Mouse (Mus musculus) forebrain, embryonic 11.5 days (tissue): ENCODE measurements around the gene Rec114. TPM values are rescaled to one million over a fixed set of nuclear protein-coding genes. Genes with fewer than 3 reads are reported as not detected.

Source experiments
- ATAC-seq: fragments of 200-750 bp; cut with Nextera tagmentation; replicated peaks from 2 replicates; pipeline ENCODE4 v1.8.0; 2017; ENCODE audit warnings: moderate TSS enrichment; ENCODE audit not compliant: low FRiP score
- DNase-seq: peaks from one replicate; pipeline ENCODE4 v3.0.0-alpha.2; 2017; ENCODE audit warnings: low spot score
- H3K27ac ChIP-seq: fragments of 300-500 bp; sonication (generic); 2 replicates; pipeline ENCODE4 v1.5.1; 2014; ENCODE audit warnings: low read depth, low read length
- H3K27me3 ChIP-seq: fragments of 300-500 bp; sonication (generic); 2 replicates; pipeline ENCODE4 v1.6.1; 2014; ENCODE audit warnings: mild to moderate bottlenecking, low read length, mixed read lengths; ENCODE audit not compliant: control insufficient read depth, insufficient read depth
- H3K36me3 ChIP-seq: fragments of 300-500 bp; sonication (generic); 2 replicates; pipeline ENCODE4 v1.6.1; 2014; ENCODE audit warnings: mild to moderate bottlenecking, low read length, moderate library complexity, mixed read lengths; ENCODE audit not compliant: control insufficient read depth, insufficient read depth
- H3K4me1 ChIP-seq: fragments of 300-500 bp; sonication (generic); replicated peaks from 2 replicates; pipeline ENCODE4 v1.6.1; 2014; ENCODE audit warnings: low read length, mixed read lengths; ENCODE audit not compliant: control insufficient read depth, insufficient read depth
- H3K4me2 ChIP-seq: fragments of 300-500 bp; sonication (generic); 2 replicates; pipeline ENCODE4 v1.6.1; 2014; ENCODE audit warnings: low read depth, mild to moderate bottlenecking, low read length, moderate library complexity, mixed read lengths; ENCODE audit not compliant: severe bottlenecking
- H3K4me3 ChIP-seq: fragments of 300-500 bp; sonication (generic); 2 replicates; pipeline ENCODE4 v1.5.1; 2014; ENCODE audit warnings: low read depth, low read length
- H3K9ac ChIP-seq: fragments of 300-500 bp; sonication (generic); 2 replicates; pipeline ENCODE4 v1.6.1; 2014; ENCODE audit warnings: low read length
- H3K9me3 ChIP-seq: fragments of 300-500 bp; sonication (generic); 2 replicates; pipeline ENCODE4 v1.6.1; 2016; ENCODE audit warnings: low read length, mixed read lengths; ENCODE audit not compliant: control insufficient read depth
- WGBS: fragments of 180-500 bp; shearing (Covaris S2); extraction: QIAGEN DNeasy Blood & Tissue Kit; methylation state at CpG from one replicate; pipeline ENCODE4 v1.1.7; 2014; 5-methylcytosine and 5-hydroxymethylcytosine counted together
- polyA plus RNA-seq: library from polyadenylated mRNA; unstranded; fragments of >200 nt; fragmentation: Nextera tagmentation; extraction: Ambion mirVana; gene quantifications from 2 replicates; pipeline ENCODE4 v1.2.1, GENCODE M21; 2014

The Rec114 gene
- polyA plus RNA-seq, 1 experiment from 2014 or later, result 2.0 TPM

DNA sequence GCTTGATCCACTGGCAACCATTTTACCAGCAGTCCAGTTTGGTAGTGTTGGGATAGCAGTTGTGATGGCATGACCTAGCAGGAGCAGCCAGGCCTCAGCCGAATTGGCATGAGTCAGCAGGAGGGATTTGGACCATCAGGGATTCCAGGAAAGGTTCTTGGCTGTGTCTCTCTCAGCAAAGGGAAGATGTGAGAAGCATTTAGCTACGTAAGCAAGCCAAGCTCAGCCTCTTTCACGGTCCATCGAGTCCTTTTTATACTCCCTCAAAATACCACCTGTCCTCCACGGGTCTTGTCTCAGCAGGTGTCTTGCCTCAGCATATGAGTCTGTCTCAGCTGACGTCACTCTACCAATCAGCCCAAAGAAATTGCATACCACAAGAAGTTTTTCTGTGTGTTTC lies 60.4 kb downstream of the Rec114 start:
- DNase-seq, result no peak
- Histone ChIP-seq H3K4me2 (no peak overlapping the region), H3K4me3 (no peak overlapping the region), H3K9ac (no peak overlapping the region), H3K36me3 (no peaks in the 10 kb centered on the region), H3K9me3 (no peaks in the 10 kb centered on the region), H3K4me1 (no peaks in the 10 kb centered on the region), H3K27ac (no peak overlapping the region), H3K27me3 (no peaks in the 10 kb centered on the region)
- WGBS, result 43% methylated on average over 6 of the region's 6 CpGs
- no peak for ATAC-seq

DNA sequence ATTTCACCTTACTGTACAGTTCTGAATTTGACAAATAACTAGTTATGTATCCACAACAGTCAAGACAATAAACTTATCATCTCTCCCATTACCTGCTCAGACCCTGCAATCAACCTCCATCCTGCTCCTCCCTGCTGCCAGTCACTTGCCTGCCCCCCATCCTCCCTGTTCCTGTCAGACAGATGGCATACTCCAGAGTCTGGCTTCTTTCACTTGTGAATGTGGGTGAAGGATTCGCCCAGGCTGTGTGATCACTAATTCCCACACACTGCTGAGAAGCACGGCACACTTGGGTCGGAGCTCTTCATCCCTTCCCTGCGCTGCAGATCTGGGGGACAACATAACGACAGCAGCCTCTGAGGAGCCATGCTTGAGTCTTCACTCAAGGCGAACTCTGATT lies 61.7 kb downstream of the Rec114 start:
- no peaks in the 10 kb centered on the region for H3K27me3 ChIP-seq
- no peaks in the 10 kb centered on the region for H3K9me3 ChIP-seq
- H3K27ac ChIP-seq, result no peak overlapping the region
- H3K36me3 ChIP-seq, result no peaks in the 10 kb centered on the region
- H3K4me1 ChIP-seq, result no peaks in the 10 kb centered on the region
- DNase-seq, result no peak
- 79% methylated on average over 6 of the region's 6 CpGs for WGBS
- no peak for ATAC-seq
- H3K4me2 ChIP-seq, result no peak overlapping the region
- no peak overlapping the region for H3K9ac ChIP-seq
- no peak overlapping the region for H3K4me3 ChIP-seq

DNA sequence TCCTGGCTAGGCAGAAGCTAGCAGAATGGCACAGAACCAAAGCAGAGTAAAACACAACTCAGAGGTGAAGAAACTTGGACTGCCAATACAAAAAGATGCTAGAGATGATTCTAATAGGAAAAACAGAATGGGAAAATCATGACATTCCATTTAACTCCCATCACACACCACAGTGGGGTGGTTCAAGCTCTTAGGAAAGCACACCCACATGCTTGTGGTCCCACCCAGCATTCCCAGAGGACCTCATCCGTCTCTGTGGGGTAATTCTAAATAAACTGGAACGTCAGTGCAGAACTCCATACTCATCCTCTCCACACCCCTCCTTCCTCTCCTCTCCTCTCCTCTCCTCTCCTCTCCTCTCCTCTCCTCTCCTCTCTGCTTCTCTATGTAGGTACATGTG lies 62.4 kb downstream of the Rec114 start:
- Histone ChIP-seq H3K27me3 (no peaks in the 10 kb centered on the region), H3K27ac (no peak overlapping the region), H3K4me1 (no peaks in the 10 kb centered on the region), H3K4me2 (no peak overlapping the region), H3K36me3 (no peaks in the 10 kb centered on the region), H3K9ac (no peak overlapping the region), H3K9me3 (no peaks in the 10 kb centered on the region), H3K4me3 (no peak overlapping the region)
- DNase-seq (no peak), ATAC-seq (no peak)
- WGBS, result 80% methylated on average over 2 of the region's 2 CpGs

DNA sequence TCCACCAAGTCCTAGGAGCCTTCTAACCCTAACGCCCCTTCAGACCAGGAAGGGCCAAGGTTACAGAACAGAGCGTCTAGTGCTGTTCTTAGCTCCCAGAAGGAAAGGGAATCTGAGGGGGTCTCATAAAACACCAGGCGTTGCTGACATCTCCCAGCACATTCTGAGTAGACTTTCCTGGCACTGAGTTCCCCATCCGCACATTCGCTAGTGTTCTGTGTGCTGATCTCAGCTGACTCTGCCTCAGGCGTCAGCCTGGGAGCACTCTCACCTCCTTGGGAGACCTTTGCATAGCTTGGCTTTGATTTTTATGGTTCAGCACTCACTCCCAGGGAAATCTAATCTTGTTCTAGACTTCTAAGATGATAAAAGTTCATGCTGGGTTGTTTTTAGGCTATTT lies 68.4 kb downstream of the Rec114 start:
- ATAC-seq, result no peak
- H3K4me1 ChIP-seq, result no peaks in the 10 kb centered on the region
- 76% methylated on average over 6 of the region's 6 CpGs for WGBS
- no peaks in the 10 kb centered on the region for H3K9me3 ChIP-seq
- no peak overlapping the region for H3K4me3 ChIP-seq
- H3K27ac ChIP-seq, result no peak overlapping the region
- H3K36me3 ChIP-seq, result no peaks in the 10 kb centered on the region
- H3K4me2 ChIP-seq, result no peak overlapping the region
- no peak for DNase-seq
- no peaks in the 10 kb centered on the region for H3K27me3 ChIP-seq
- H3K9ac ChIP-seq, result no peak overlapping the region

DNA sequence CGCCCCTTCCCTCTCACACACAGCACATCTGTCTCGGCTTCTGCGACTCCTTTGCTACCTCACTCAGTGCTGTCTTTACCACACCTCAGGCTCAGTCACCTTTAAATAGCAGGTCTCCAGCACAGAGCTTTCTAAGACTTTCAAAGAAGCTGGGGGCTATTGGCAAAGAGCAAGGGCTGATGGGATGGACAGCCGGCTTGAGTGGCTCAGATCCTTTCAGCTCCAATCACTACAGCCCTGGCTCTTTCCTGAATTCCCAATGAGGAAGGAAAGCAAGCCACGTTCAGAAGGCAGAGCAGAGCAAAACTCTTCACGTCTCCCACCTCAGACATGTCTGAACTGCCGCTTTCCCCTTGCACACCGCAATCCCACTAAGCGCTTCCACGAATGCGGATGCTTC lies 69.0 kb downstream of the Rec114 start:
- Histone ChIP-seq H3K4me3 (no peak overlapping the region), H3K27me3 (no peaks in the 10 kb centered on the region), H3K4me2 (no peak overlapping the region), H3K27ac (no peak overlapping the region), H3K9me3 (no peaks in the 10 kb centered on the region), H3K36me3 (no peaks in the 10 kb centered on the region), H3K9ac (no peak overlapping the region), H3K4me1 (no peaks in the 10 kb centered on the region)
- 79% methylated on average over 11 of the region's 11 CpGs for WGBS
- ATAC-seq (no peak), DNase-seq (no peak)

DNA sequence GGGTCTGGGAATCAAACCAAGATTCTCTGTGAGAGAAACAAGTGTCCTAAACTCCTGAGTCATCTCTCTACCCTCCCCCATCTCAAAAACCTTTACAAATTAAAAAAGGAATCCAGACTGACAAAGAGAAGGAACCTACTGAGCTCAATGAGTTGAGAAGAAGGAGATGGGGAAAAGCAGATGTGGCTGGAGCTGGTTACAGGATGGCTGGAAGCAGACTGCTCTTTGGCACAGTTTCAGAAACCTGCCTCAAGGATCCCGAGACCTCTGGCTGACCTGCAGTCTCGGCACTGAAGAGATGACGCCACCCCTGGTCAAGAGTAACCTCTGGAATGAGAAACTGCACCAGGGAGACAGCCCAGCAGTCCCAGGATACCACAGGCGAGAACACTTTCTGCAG lies 71.3 kb downstream of the Rec114 start:
- DNase-seq, result no peak
- ATAC-seq, result no peak

DNA sequence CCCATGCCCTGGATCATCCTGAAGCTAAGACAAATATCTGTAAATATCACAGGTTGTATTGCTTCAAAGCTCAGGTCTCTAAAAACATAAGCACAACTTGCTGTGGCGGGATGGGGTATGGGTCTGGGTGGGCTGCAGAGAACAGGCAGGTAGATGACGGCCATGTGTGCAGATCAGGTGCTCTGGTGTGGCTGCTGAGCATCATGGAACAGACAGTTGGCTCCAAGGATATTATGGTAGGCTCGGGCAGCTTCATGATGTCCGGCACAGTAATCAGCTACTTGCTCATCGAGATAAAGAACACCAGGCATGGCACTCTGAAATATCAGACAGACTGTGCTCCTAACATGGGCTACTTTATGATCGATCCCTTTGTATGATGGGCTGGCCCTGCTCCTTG lies 73.9 kb downstream of the Rec114 start:
- DNase-seq, result no peak
- Histone ChIP-seq H3K9me3 (no peaks in the 10 kb centered on the region), H3K36me3 (no peaks in the 10 kb centered on the region), H3K4me3 (no peak overlapping the region), H3K27me3 (no peaks in the 10 kb centered on the region), H3K27ac (no peak overlapping the region), H3K9ac (no peak overlapping the region), H3K4me2 (no peak overlapping the region), H3K4me1 (no peaks in the 10 kb centered on the region)
- 98% methylated on average over 6 of the region's 6 CpGs for WGBS
- ATAC-seq, result no peak

More for the DNA sequence above, 71.3 kb downstream of the Rec114 start:
- H3K9ac ChIP-seq, result no peak overlapping the region
- H3K27me3 ChIP-seq, result no peaks in the 10 kb centered on the region
- no peak overlapping the region for H3K27ac ChIP-seq
- H3K4me2 ChIP-seq, result no peak overlapping the region
- H3K4me3 ChIP-seq, result no peak overlapping the region
- no peaks in the 10 kb centered on the region for H3K36me3 ChIP-seq
- H3K9me3 ChIP-seq, result no peaks in the 10 kb centered on the region
- H3K4me1 ChIP-seq, result no peaks in the 10 kb centered on the region
- 69% methylated on average over 4 of the region's 4 CpGs for WGBS

DNA sequence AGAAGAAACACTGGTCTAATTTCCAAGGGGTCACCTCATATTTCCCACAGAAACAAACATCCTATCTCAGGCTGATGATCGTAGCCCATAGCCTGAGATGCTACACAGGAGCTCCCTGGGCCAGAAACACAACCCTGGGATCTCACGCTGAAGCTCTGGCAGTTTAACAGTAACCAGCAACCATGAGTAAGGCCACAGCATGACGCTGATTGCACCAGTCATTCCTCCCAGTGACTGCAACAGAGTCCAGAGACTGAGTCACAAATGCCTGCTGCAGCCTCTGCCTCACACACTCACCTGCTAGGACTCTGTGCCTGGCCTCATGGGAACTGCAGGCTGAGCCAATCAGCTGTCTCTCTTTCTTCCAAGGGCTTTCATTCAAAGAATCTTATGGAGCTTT lies 74.7 kb downstream of the Rec114 start:
- Histone ChIP-seq H3K36me3 (no peaks in the 10 kb centered on the region), H3K4me2 (no peak overlapping the region), H3K27ac (no peak overlapping the region), H3K27me3 (no peaks in the 10 kb centered on the region), H3K9me3 (no peaks in the 10 kb centered on the region), H3K9ac (no peak overlapping the region), H3K4me3 (no peak overlapping the region), H3K4me1 (no peaks in the 10 kb centered on the region)
- DNase-seq (no peak), ATAC-seq (no peak)
- 70% methylated on average over 3 of the region's 3 CpGs for WGBS

DNA sequence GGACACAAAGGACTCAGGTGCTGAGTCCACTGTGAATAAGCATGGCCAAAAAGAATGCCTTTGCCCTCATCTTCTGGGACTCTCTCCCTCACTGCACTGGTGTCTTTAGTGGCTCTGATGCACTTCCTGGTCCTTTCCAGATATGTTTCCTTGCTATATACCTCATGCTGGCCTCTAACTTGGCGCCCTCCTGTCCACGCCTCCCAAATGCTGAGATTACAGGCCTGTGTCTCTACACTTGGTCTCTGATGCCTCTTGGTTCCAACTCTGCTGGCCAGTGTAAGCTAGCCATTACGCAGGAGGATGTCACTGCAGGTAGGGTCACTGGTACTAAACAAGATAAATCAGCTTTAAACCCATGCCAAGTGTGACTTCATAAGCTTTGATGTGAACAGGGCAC lies 75.6 kb downstream of the Rec114 start:
- Histone ChIP-seq H3K27me3 (no peaks in the 10 kb centered on the region), H3K4me2 (no peak overlapping the region), H3K9ac (no peak overlapping the region), H3K36me3 (no peaks in the 10 kb centered on the region), H3K4me1 (no peaks in the 10 kb centered on the region), H3K27ac (no peak overlapping the region), H3K9me3 (no peaks in the 10 kb centered on the region), H3K4me3 (no peak overlapping the region)
- ATAC-seq (no peak), DNase-seq (no peak)
- WGBS, result 89% methylated on average over 3 of the region's 3 CpGs
